Mouse (Mus musculus): ENCODE data around the gene Them7. TPM values are rescaled to one million over a fixed set of nuclear protein-coding genes. Genes with fewer than 3 reads are reported as not detected.

Them7 gene
- polyA plus RNA-seq, 1 experiment: not detected

GRCm38 (mm10) chr2:105311414-105311813 lies 87.3 kb downstream of the Them7 start:
- Histone ChIP-seq H3K4me1 (ENCODE audit: control insufficient read depth, insufficient read depth, low read length) (no peaks in the 10 kb centered on the region), H3K27ac (ENCODE audit: insufficient read depth, low read depth, low read length) (no peak overlapping the region), H3K4me3 (ENCODE audit: insufficient read depth, low read depth, low read length) (no peak overlapping the region)
- no peak for TF ChIP-seq POLR2A (IDR thresholded peaks at IDR 0.05; ENCODE audit: insufficient read depth, low read depth, low read length)
- TF ChIP-seq CTCF (IDR thresholded peaks at IDR 0.05; ENCODE audit: insufficient read depth, low read depth, low read length): peak; percentile 21; the same call in 1 of the 2 replicates
- WGBS: 44% methylated on average over 13 of the region's 13 CpGs

- Histone ChIP-seq H3K4me3 (ENCODE audit: insufficient read depth, low read depth, low read length) (no peak overlapping the region), H3K27ac (ENCODE audit: insufficient read depth, low read depth, low read length) (no peak overlapping the region), H3K4me1 (ENCODE audit: control insufficient read depth, insufficient read depth, low read length) (no peaks in the 10 kb centered on the region)
- WGBS: 9% methylated on average over 7 of the region's 7 CpGs
- no peak for TF ChIP-seq POLR2A (IDR thresholded peaks at IDR 0.05; ENCODE audit: insufficient read depth, low read depth, low read length)
- no peak for TF ChIP-seq CTCF (IDR thresholded peaks at IDR 0.05; ENCODE audit: insufficient read depth, low read depth, low read length)
These were observed 87.9 kb downstream of the Them7 start for GRCm38 (mm10) chr2:105311991-105312390.

GRCm38 (mm10) chr2:105313077-105313476 lies 89.0 kb downstream of the Them7 start:
- Histone ChIP-seq H3K4me3 (ENCODE audit: insufficient read depth, low read depth, low read length) (no peak overlapping the region), H3K4me1 (ENCODE audit: control insufficient read depth, insufficient read depth, low read length) (no peaks in the 10 kb centered on the region), H3K27ac (ENCODE audit: insufficient read depth, low read depth, low read length) (no peak overlapping the region)
- WGBS: 63% methylated on average over 3 of the region's 3 CpGs
- no peak for TF ChIP-seq CTCF (IDR thresholded peaks at IDR 0.05; ENCODE audit: insufficient read depth, low read depth, low read length)
- no peak for TF ChIP-seq POLR2A (IDR thresholded peaks at IDR 0.05; ENCODE audit: insufficient read depth, low read depth, low read length)

GRCm38 (mm10) chr2:105317556-105318184 lies 93.5 kb downstream of the Them7 start:
- Histone ChIP-seq H3K4me3 (ENCODE audit: insufficient read depth, low read depth, low read length) (no peak overlapping the region), H3K27ac (ENCODE audit: insufficient read depth, low read depth, low read length) (no peak overlapping the region), H3K4me1 (ENCODE audit: control insufficient read depth, insufficient read depth, low read length) (no peaks in the 10 kb centered on the region)
- TF ChIP-seq CTCF (IDR thresholded peaks at IDR 0.05; ENCODE audit: insufficient read depth, low read depth, low read length): no peak
- 81% methylated on average over 13 of the region's 13 CpGs for WGBS

GRCm38 (mm10) chr2:105326067-105326466 lies 101.9 kb downstream of the Them7 start:
- no peak overlapping the region for H3K4me3 ChIP-seq (ENCODE audit: insufficient read depth, low read depth, low read length)
- H3K4me1 ChIP-seq (ENCODE audit: control insufficient read depth, insufficient read depth, low read length): no peaks in the 10 kb centered on the region
- H3K27ac ChIP-seq (ENCODE audit: insufficient read depth, low read depth, low read length): no peak overlapping the region
- TF ChIP-seq POLR2A (IDR thresholded peaks at IDR 0.05; ENCODE audit: insufficient read depth, low read depth, low read length) (no peak), CTCF (IDR thresholded peaks at IDR 0.05; ENCODE audit: insufficient read depth, low read depth, low read length) (no peak)
- WGBS: 72% methylated on average over 5 of the region's 5 CpGs

GRCm38 (mm10) chr2:105330024-105330423 lies 105.9 kb downstream of the Them7 start:
- no peak overlapping the region for H3K4me3 ChIP-seq (ENCODE audit: insufficient read depth, low read depth, low read length)
- H3K27ac ChIP-seq (ENCODE audit: insufficient read depth, low read depth, low read length): no peak overlapping the region
- WGBS: 67% methylated on average over 4 of the region's 4 CpGs
- TF ChIP-seq CTCF (IDR thresholded peaks at IDR 0.05; ENCODE audit: insufficient read depth, low read depth, low read length) (no peak), POLR2A (IDR thresholded peaks at IDR 0.05; ENCODE audit: insufficient read depth, low read depth, low read length) (no peak)
- H3K4me1 ChIP-seq (ENCODE audit: control insufficient read depth, insufficient read depth, low read length): no peaks in the 10 kb centered on the region

GRCm38 (mm10) chr2:105333107-105333506 lies 109.0 kb downstream of the Them7 start:
- Histone ChIP-seq H3K4me3 (ENCODE audit: insufficient read depth, low read depth, low read length) (no peak overlapping the region), H3K27ac (ENCODE audit: insufficient read depth, low read depth, low read length) (no peak overlapping the region), H3K4me1 (ENCODE audit: control insufficient read depth, insufficient read depth, low read length) (peaks cover 10% of the 10 kb centered on the region)
- no peak for TF ChIP-seq POLR2A (IDR thresholded peaks at IDR 0.05; ENCODE audit: insufficient read depth, low read depth, low read length)
- TF ChIP-seq CTCF (IDR thresholded peaks at IDR 0.05; ENCODE audit: insufficient read depth, low read depth, low read length): no peak
- WGBS: 62% methylated on average over 8 of the region's 8 CpGs

GRCm38 (mm10) chr2:105333976-105334713 lies 110.0 kb downstream of the Them7 start:
- no peak overlapping the region for H3K27ac ChIP-seq (ENCODE audit: insufficient read depth, low read depth, low read length)
- TF ChIP-seq CTCF (IDR thresholded peaks at IDR 0.05; ENCODE audit: insufficient read depth, low read depth, low read length) (no peak), POLR2A (IDR thresholded peaks at IDR 0.05; ENCODE audit: insufficient read depth, low read depth, low read length) (no peak)
- peaks cover 10% of the 10 kb centered on the region for H3K4me1 ChIP-seq (ENCODE audit: control insufficient read depth, insufficient read depth, low read length)
- H3K4me3 ChIP-seq (ENCODE audit: insufficient read depth, low read depth, low read length): no peak overlapping the region
- 33% methylated on average over 10 of the region's 10 CpGs for WGBS

- WGBS: 62% methylated on average over 2 of the region's 2 CpGs
- no peak for TF ChIP-seq CTCF (IDR thresholded peaks at IDR 0.05; ENCODE audit: insufficient read depth, low read depth, low read length)
- TF ChIP-seq POLR2A (IDR thresholded peaks at IDR 0.05; ENCODE audit: insufficient read depth, low read depth, low read length): no peak
- peaks cover 10% of the 10 kb centered on the region for H3K4me1 ChIP-seq (ENCODE audit: control insufficient read depth, insufficient read depth, low read length)
- no peak overlapping the region for H3K4me3 ChIP-seq (ENCODE audit: insufficient read depth, low read depth, low read length)
- H3K27ac ChIP-seq (ENCODE audit: insufficient read depth, low read depth, low read length): no peak overlapping the region
These were observed 111.5 kb downstream of the Them7 start for GRCm38 (mm10) chr2:105335661-105336060.

Measured in olfactory bulb, adult 2 months (tissue).